Mouse (Mus musculus) cerebellum, adult 11 months (tissue): Measurements from ENCODE around the gene Mdp1.
A peak's percentile ranks its signal among the peaks of the same experiment; 100 is the strongest.

Experiments
- DNase-seq: peaks from one replicate; pipeline ENCODE4 v3.0.0; 2022

Mdp1 gene

DNA sequence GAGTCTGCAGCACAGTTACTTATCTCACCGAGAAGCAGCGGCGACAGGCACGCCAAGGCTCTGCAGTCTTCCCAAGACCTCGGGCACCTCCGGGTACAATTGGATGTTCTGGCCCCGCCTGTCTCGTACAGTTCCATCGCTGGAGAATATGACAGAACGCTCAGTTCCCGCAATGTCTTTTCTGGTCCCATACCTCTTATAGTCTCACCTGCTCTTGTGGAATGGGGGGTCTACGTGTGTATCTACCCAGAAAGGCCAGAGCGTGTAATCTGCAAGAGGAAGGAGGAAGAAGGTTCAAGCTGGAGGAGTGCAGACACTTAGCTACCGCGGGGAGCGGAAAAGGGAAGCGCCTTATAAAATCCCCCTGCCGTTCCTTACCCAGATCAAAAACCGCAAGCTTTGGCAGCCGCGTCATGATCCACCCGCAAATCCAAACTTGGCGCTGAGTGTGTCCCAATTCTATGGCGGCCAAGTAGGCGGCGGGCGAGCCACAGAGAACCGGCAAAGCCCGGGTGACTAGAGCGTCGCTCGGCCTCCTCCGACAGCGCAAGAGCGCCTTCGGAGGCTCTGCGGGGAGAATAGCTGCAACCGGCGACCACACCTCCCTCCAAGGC is at the start of gene Mdp1:
Mdp1 (minus strand) TSS at position 549 of the 614 bp plus-strand sequence.
- DNase-seq = peak; percentile 67

DNA sequence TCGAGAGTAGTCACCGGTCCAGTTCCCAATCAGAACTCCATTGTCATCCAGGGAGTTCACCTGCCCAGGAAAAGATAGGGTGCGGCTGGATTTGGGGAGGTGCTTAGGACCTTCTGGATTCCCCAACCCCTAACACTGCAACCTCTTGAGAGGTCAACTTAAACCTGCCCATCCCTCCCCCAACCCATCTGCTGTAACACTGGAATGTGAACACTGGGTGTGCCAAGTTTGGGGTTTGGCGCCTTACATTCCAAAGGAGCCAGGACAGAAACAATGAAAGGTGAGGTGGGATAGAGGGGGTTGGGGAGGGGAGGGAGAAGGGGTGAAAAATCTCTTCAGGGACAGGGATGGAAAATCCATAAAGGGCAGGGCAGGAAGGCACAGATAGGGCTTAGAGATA is 49.2 kb upstream of the Mdp1 start:
- DNase-seq = no peak

DNA sequence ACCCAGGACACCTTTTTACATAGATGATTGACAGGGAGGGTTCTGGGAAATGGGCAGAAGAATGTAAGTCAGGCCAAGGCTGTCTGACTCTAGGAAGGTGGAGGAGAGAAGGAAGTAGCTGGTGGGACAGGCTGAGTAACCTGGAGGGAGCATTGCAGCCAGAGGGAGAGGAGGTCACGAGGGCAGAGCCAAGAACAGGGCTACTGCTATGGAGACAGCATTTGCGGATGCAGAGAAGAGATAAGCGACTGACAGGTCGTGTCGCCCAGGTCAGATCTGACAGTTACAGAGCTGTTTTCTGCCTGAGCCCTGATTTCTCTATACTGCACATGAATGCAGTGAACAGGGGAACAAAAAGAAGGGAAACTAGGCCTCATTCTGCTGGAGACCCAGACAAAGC is 47.1 kb upstream of the Mdp1 start:
- no peak for DNase-seq

DNA sequence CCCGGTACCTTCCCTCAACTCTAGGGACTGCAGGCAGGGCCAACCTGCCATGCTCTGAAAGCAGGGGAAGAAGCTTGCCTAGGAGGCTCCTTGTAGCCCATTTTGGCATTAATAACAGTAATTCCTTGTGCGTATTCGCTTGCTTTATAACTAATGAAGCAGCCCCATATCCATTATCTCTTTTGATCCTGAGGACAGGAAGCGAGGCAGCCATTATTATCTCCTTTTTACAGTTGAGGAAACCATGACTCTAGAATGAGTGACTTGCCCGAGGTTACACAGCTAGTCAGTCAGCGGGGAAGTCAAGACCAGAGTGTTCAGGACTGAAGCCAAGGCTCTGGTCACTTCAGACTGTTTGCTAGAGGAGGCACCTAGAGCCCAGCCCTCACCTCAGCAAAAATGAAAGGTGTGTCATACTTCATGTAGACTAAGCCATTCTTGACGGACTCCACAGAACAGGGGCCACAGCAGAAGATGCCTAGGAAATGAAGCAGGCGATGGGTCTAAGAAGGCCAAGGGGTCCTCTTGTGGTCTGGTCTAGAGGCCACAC is 45.8 kb upstream of the Mdp1 start:
- DNase-seq = no peak

DNA sequence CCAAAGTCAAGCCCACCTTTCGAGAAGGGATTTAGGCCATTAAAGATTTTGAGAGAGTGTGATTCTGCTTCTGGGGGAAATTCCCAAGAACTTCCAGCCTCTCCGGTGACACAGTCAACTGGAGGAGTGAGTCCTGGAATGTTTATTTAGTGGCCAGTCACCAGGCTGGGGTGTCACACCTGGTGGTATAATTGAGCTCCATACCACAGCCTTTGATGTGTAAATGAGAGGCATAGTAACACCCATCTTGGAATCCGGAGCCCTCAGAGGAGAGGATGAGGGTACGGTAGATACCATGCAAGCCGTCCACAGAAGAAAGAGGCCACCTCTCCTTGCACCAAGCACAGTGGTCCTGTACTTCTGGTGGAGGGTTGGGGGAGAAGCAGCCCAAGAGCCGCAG is 42.5 kb upstream of the Mdp1 start:
- no peak for DNase-seq

DNA sequence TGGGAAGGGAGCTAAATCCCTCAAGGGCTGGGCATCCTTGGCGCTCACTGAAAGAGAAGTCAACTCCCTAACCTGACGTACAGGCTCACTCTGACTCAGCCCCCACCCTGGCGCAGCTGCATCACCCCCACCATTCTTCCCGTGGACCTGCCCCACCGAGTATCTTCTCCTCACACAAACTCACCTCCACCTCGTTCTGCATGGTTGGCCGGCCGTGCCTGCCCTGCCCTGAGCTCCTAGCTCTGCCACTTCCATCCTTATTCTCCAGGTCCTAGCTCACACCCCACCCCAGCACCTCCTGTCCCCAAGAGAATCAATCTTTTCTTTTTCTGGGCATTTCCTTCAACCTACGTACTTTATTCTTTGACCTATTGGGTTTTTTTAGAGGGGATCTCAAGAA is 40.8 kb upstream of the Mdp1 start:
- DNase-seq = no peak

DNA sequence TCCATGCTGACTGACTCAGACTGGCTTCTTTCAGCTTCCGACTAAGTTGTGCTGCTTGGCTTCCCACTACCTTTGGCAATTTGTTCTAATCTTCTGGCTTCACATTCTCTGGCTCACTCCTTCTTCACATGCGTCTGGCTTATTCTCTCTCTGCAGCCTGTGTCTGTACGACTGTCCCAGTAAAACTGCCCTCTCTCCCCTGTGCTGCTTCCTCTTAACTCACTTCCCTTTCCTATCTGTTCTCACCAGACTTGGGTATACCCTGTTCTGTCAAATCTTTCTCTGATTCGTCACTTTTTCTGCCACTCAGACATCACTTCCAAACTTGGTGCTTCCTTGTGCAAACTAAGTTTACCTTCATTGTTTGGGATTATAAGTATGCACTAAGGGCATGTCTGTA is 36.9 kb upstream of the Mdp1 start:
- DNase-seq = no peak

DNA sequence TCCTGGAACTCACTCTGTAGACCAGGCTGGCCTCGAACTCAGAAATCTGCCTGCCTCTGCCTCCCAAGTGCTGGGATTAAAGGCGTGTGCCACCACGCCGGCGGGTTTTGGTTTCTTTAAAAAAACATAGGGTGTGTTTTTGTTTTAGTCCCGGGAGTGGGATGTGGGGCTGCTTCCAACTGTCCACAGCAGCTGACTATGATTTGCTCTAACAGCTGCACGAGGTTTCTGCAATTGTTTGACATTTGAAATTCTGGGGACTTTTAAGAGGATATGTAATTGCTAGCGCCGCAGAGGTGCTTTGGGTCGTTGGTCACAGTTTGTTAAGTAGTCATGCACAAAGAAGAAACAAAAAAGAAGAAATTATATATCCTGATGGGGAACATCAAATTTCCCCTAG is 29.1 kb upstream of the Mdp1 start:
- DNase-seq = no peak

- no peak for DNase-seq
These were observed 21.8 kb upstream of the Mdp1 start for GRCm38 (mm10) chr14:55682118-55682493.

DNA sequence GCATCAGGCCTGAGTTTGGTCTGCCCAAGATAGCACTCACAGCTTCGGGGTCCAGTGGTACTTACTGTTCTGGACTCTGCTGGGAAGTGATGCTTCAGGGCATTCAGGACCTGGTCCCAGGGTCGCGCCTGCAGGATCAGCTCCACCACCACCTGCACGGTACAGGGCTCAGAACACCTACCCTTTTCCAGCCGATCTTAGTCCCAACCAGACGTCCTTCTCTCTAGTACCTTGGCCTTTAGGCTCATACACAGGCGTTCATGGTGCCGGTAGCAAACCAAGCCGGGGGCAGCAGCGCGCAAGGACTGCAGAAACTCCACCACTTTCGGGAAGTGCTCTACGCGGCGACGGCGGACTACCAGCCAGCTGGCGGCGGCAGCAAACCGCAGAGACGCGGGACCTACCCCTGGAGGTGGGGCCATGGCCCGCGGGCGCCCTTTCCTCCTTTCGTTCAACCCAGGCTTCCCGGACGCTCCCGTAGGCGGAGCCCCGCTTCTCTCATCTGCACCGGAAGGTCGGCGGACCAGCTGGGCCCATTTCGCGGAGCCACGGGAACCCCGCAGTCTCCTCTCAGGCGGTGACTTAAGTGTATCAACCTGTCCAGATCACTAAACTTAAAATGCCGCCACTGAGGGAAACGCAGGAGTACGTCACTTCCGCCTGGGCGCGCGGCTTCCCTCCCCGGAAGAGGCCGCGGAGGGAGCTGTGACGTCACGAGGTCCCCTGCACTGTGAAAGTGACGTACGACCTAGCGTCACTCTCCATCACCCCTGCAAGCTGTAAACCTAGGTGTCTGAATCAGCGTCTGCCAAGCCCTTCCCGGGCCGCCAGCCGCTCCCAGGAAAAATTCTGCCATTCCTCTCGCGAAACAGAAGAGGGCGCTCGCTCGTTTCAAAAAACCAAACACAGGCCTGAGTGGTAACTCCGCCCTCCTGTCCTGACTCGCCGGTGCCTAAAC is 21.1 kb upstream of the Mdp1 start, which contains the start of gene Tinf2:
Tinf2 (minus strand) TSS at position 661 of the 958 bp plus-strand sequence.
- peak; percentile 94 for DNase-seq

- DNase-seq = no peak
These were observed 17.3 kb upstream of the Mdp1 start for GRCm38 (mm10) chr14:55677615-55678014.

- no peak for DNase-seq
These were observed 12.4 kb upstream of the Mdp1 start for GRCm38 (mm10) chr14:55672741-55673060.

GRCm38 (mm10) chr14:55671833-55672740 is 11.8 kb upstream of the Mdp1 start, which contains the start of the genes Gmpr2 and Nedd8:
Gene Gmpr2, plus strand, starts transcription at chr14:55671941.
Gene Nedd8, minus strand, starts transcription at chr14:55672124.
- DNase-seq = peak; percentile 83

- no peak for DNase-seq
These were observed 11.2 kb upstream of the Mdp1 start for GRCm38 (mm10) chr14:55671486-55671832.

- no peak for DNase-seq
These were observed 328 bp upstream of the Mdp1 start for GRCm38 (mm10) chr14:55660636-55661035.

- DNase-seq = no peak
These were observed 2.3 kb downstream of the Mdp1 start for GRCm38 (mm10) chr14:55658011-55658410.

DNA sequence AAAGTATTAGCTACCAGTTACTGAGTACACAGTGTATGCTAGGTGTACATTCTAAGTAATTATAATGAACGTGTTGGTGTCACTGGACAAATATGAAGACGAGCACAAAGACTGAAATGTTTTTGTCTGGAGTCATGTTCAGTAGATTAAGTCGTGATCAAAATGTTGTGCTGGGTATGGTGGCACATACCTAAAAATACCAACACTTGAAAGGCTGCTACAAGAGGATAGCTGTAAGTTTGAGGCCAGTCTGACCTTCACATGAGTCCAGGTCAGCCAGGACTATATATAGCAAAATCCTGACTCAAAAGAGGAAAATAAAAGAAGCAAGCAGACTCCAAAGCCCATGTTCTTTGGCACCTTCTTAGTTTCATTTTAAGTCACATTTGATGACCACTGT is 3.4 kb downstream of the Mdp1 start:
- no peak for DNase-seq

GRCm38 (mm10) chr14:55651528-55651927 is 8.8 kb downstream of the Mdp1 start:
- DNase-seq = no peak

- DNase-seq = no peak
These were observed 10.4 kb downstream of the Mdp1 start, which contains the start of gene Tssk4 for GRCm38 (mm10) chr14:55649884-55650283. Gene Tssk4, plus strand, starts transcription at chr14:55650184.

DNA sequence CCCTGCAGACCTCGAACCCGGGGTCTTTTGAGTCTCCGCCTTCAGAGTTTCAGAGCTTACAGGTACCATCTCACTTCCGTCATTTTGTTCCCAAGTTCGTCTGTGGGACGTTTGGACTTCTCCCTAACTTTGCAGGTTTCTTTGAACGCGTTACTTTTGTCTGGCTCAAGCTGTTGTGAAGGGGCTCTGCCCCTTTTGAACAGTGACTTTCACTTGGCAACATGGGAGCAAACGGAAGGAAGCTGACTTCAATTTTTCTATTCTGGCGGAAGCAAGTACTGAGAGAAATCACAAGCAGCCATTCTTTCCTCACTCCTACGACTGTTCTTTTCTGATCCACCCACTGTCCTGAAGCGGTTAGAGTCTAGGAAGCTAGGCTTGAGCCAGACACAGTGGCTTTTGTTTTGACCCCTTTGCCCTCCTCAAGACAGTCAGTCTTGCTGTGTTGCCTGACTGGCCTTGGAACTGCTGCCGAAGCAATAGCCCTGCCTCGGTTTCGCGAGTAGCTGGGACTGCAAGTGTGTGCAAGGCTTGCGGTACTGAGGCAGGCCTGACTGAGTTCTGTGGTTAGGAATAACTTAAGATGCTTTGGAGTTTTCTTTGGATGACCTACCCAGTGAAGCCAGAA is 15.9 kb downstream of the Mdp1 start:
- no peak for DNase-seq

DNA sequence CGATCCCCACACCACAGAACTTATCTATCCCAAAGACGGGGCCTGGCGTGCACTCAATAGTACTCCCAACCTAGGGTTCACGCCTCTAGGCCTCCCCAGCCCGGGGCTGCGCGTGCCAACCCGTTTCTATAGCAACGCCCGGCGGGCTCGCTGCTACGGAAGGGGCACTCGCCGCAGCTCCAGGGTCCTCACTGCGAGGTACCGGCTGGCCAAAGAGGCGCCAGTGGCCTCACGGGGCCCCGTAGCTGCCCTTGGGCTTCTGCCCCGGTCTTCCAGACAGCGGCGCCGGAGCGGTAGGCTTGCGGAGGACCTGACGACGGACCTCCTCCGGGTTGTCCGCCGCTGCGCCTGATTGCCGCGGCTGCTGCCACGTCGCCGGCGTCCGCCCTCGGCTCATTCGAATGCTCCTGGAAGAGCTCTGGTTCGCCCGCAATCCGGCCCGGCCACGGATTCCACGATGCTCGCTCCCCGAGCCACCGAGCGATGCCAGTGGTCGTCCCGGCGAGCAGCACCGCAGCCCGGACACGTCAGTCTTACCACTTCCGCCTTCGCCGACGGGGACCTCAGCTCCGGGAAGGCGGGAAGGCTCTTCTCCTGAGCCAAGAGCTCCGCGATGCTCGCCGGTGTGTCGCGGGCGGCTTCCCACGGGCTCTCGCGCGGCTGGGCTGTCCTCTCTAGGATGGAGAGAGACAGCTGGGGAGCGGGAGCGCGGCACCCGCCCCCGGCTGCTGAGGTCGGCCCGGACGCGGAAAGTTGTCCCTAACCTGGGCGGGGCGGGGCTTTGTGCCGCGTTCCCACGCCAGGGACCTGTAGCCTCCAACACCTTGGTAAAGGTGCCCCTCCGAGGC is 17.0 kb downstream of the Mdp1 start, which contains the start of gene Tm9sf1:
Tm9sf1 (minus strand) TSS at position 747 of the 848 bp plus-strand sequence.
- peak; percentile 81 for DNase-seq
